Mouse (Mus musculus) C2C12 (cell line): ENCODE results near the gene Rfx1. TPM values are rescaled to one million over a fixed set of nuclear protein-coding genes. Genes with fewer than 3 reads are reported as not detected.

Experiments
- H3K27me3 ChIP-seq: one replicate; pipeline ENCODE4 v1.6.1; 2011; ENCODE audit not compliant: control insufficient read depth, insufficient read depth, insufficient read length
- H3K36me3 ChIP-seq: one replicate; pipeline ENCODE4 v1.6.1; 2011; ENCODE audit not compliant: control insufficient read depth, insufficient read depth
- H3K4me3 ChIP-seq: one replicate; pipeline ENCODE4 v1.5.1; 2011; ENCODE audit warnings: mild to moderate bottlenecking, control low read depth; ENCODE audit not compliant: poor library complexity, insufficient read depth, severe bottlenecking
- H3K79me2 ChIP-seq: one replicate; pipeline ENCODE4 v1.6.1; 2011; ENCODE audit not compliant: control insufficient read depth, insufficient read depth
- H3K79me3 ChIP-seq: one replicate; pipeline ENCODE4 v1.6.1; 2011; ENCODE audit warnings: low read depth, control low read depth
- H3ac ChIP-seq: one replicate; pipeline ENCODE3; 2011; ENCODE audit warnings: low read depth; ENCODE audit not compliant: control insufficient read depth, insufficient read length
- CEBPB ChIP-seq: IDR thresholded peaks from one replicate; pipeline ENCODE4 v1.6.1; 2011; ENCODE audit warnings: low read depth, mild to moderate bottlenecking, control low read depth, moderate library complexity
- CTCF ChIP-seq: IDR thresholded peaks from one replicate; pipeline ENCODE4 v1.5.1; 2011; ENCODE audit not compliant: control insufficient read depth, insufficient read depth, insufficient read length
- FOSL1 ChIP-seq: IDR thresholded peaks from one replicate; pipeline ENCODE4 v1.8.0; 2011; ENCODE audit warnings: mild to moderate bottlenecking, low read length; ENCODE audit not compliant: poor library complexity, insufficient read depth, severe bottlenecking
- MAX ChIP-seq: IDR thresholded peaks from one replicate; pipeline ENCODE4 v1.6.1; 2011; ENCODE audit warnings: mild to moderate bottlenecking, control low read depth
- MYOD1 ChIP-seq: IDR thresholded peaks from one replicate; pipeline ENCODE4 v1.6.1; 2011; ENCODE audit warnings: low read depth; ENCODE audit not compliant: control insufficient read depth, insufficient read length
- MYOG ChIP-seq: IDR thresholded peaks from one replicate; pipeline ENCODE4 v1.6.1; 2011; ENCODE audit not compliant: control insufficient read depth, insufficient read length; ENCODE audit errors: extremely low read depth
- USF1 ChIP-seq: IDR thresholded peaks from one replicate; pipeline ENCODE4 v1.6.1; 2011; ENCODE audit warnings: low read depth, mild to moderate bottlenecking, control low read depth, moderate library complexity
- polyA plus RNA-seq: library from polyadenylated mRNA; unstranded; fragments of >200 nt; fragmentation: generic; extraction: Trizol; gene quantifications from one replicate; pipeline ENCODE4 v1.2.1, GENCODE M21; 2012; ENCODE audit warnings: missing spikeins

The Rfx1 gene
- polyA plus RNA-seq, 1 experiment: 9.8 TPM

- no peak overlapping the region for H3ac ChIP-seq
- H3K36me3 ChIP-seq: no peaks in the 10 kb centered on the region
- TF ChIP-seq CEBPB (no peak), CTCF (no peak), USF1 (no peak), FOSL1 (no peak), MYOG (no peak), MAX (no peak)
- H3K79me2 ChIP-seq: peaks cover 62% of the 10 kb centered on the region
- H3K4me3 ChIP-seq: no peak overlapping the region
- peaks cover 29% of the 10 kb centered on the region for H3K79me3 ChIP-seq
- no peaks in the 10 kb centered on the region for H3K27me3 ChIP-seq
Measured at GRCm38 (mm10) chr8:84068316-84069035, 1.8 kb downstream of the Rfx1 start.

GRCm38 (mm10) chr8:84069169-84069568 lies 2.5 kb downstream of the Rfx1 start:
- no peak overlapping the region for H3K4me3 ChIP-seq
- H3K36me3 ChIP-seq: no peaks in the 10 kb centered on the region
- H3ac ChIP-seq: no peak overlapping the region
- no peaks in the 10 kb centered on the region for H3K27me3 ChIP-seq
- peaks cover 62% of the 10 kb centered on the region for H3K79me2 ChIP-seq
- no peak for TF ChIP-seq CTCF
- no peak for TF ChIP-seq CEBPB
- TF ChIP-seq MAX: no peak
- no peak for TF ChIP-seq USF1
- TF ChIP-seq MYOD1: no peak
- H3K79me3 ChIP-seq: peaks cover 29% of the 10 kb centered on the region

GRCm38 (mm10) chr8:84069750-84070149 lies 3.1 kb downstream of the Rfx1 start:
- Histone ChIP-seq H3K4me3 (no peak overlapping the region), H3K79me2 (peaks cover 62% of the 10 kb centered on the region), H3K27me3 (no peaks in the 10 kb centered on the region), H3K79me3 (peaks cover 29% of the 10 kb centered on the region), H3K36me3 (no peaks in the 10 kb centered on the region), H3ac (no peak overlapping the region)
- TF ChIP-seq FOSL1: no peak
- TF ChIP-seq CEBPB: no peak
- TF ChIP-seq CTCF: no peak
- no peak for TF ChIP-seq MAX
- no peak for TF ChIP-seq MYOG
- TF ChIP-seq MYOD1: no peak
- no peak for TF ChIP-seq USF1

- Histone ChIP-seq H3K36me3 (no peaks in the 10 kb centered on the region), H3K27me3 (no peaks in the 10 kb centered on the region), H3K4me3 (no peak overlapping the region), H3ac (no peak overlapping the region), H3K79me3 (peaks cover 29% of the 10 kb centered on the region), H3K79me2 (peaks cover 62% of the 10 kb centered on the region)
- TF ChIP-seq FOSL1: no peak
- no peak for TF ChIP-seq CTCF
- TF ChIP-seq CEBPB: no peak
- no peak for TF ChIP-seq MAX
- TF ChIP-seq MYOG: no peak
- TF ChIP-seq MYOD1: no peak
- TF ChIP-seq USF1: no peak
Measured at GRCm38 (mm10) chr8:84070241-84070640, 3.6 kb downstream of the Rfx1 start.

- peaks cover 29% of the 10 kb centered on the region for H3K79me3 ChIP-seq
- no peak overlapping the region for H3ac ChIP-seq
- TF ChIP-seq MYOD1: no peak
- no peak for TF ChIP-seq MYOG
- TF ChIP-seq CEBPB: no peak
- no peak for TF ChIP-seq MAX
- no peak for TF ChIP-seq USF1
- no peak for TF ChIP-seq CTCF
- TF ChIP-seq FOSL1: no peak
- peaks cover 62% of the 10 kb centered on the region for H3K79me2 ChIP-seq
- no peaks in the 10 kb centered on the region for H3K27me3 ChIP-seq
- no peaks in the 10 kb centered on the region for H3K36me3 ChIP-seq
- H3K4me3 ChIP-seq: no peak overlapping the region
Measured at GRCm38 (mm10) chr8:84070667-84071066, 4.0 kb downstream of the Rfx1 start.

GRCm38 (mm10) chr8:84071921-84072320 lies 5.3 kb downstream of the Rfx1 start:
- no peaks in the 10 kb centered on the region for H3K36me3 ChIP-seq
- peaks cover 62% of the 10 kb centered on the region for H3K79me2 ChIP-seq
- no peaks in the 10 kb centered on the region for H3K27me3 ChIP-seq
- peaks cover 29% of the 10 kb centered on the region for H3K79me3 ChIP-seq
- TF ChIP-seq USF1 (no peak), MYOG (no peak), CEBPB (no peak), FOSL1 (no peak), MAX (no peak), MYOD1 (no peak), CTCF (no peak)
- no peak overlapping the region for H3ac ChIP-seq
- no peak overlapping the region for H3K4me3 ChIP-seq
